Comparison of ENCODE assay signal across 30 mouse cellular contexts in the genomic region with DNA sequence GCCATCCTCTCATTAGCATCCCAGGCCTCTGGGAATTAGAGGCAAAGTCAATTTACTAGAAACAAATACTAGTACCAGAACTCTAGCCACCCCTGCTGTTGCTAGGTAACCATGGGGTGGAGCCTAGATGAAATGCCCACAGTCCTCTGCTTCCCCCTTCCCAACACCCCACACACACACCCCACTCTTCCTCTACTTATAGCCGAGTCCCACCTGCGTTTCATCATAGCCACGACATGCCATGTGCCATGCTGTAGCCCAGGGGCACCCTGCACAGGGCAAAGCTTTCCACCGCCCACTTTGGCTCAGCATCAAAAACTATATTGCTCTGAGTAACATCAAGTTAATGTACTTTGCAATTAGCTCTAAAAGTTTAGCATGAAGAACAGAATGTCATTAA.
DNase-seq lines count a peak whose midpoint lies in the region; ATAC-seq lines count a peak whose summit lies in the region.
"Had no signal": no experiment of that assay in that cellular context is flagged by ENCODE, and none has a peak within 500 bp of the region (broad histone marks: within the 10 kb centered on the region; RNA-seq: fewer than 3 reads in every experiment).

No protein-coding gene starts in this region.

- no peaks in the 10 kb centered on the region for H3K36me3 ChIP-seq in hindbrain, embryonic 14.5 days (replicated peaks; ENCODE audit: control insufficient read depth, insufficient read depth)
- H3K36me3 ChIP-seq in hindbrain, embryonic 10.5 days: no peaks in the 10 kb centered on the region
- H3K36me3 ChIP-seq in neural tube, embryonic 11.5 days (ENCODE audit: control insufficient read depth, insufficient read depth, low read length): no peaks in the 10 kb centered on the region
- no peaks in the 10 kb centered on the region for H3K36me3 ChIP-seq in hindbrain, embryonic 16.5 days (ENCODE audit: control insufficient read depth, insufficient read depth, low read length)
- no peaks in the 10 kb centered on the region for H3K36me3 ChIP-seq in stomach, embryonic 16.5 days (ENCODE audit: control insufficient read depth, insufficient read depth, low read length)
- H3K36me3 ChIP-seq: embryonic facial prominence, embryonic 10.5 days; liver, embryonic 15.5 days had no signal

- no peak overlapping the region for H3K4me3 ChIP-seq in hindbrain, embryonic 14.5 days (replicated peaks; ENCODE audit: low read length)
- no peak overlapping the region for H3K4me3 ChIP-seq in hindbrain, embryonic 10.5 days
- no peak overlapping the region for H3K4me3 ChIP-seq in neural tube, embryonic 11.5 days (ENCODE audit: low read depth, low read length)
- H3K4me3 ChIP-seq in hindbrain, embryonic 16.5 days (ENCODE audit: low read length): no peak overlapping the region
- no peak overlapping the region for H3K4me3 ChIP-seq in stomach, embryonic 16.5 days (replicated peaks; ENCODE audit: low read length)
- H3K4me3 ChIP-seq: embryonic facial prominence, embryonic 10.5 days; embryonic facial prominence, embryonic 15.5 days; layer of hippocampus, adult 2 months; left cerebral cortex, adult 2 months; limb, embryonic 12.5 days; liver, embryonic 15.5 days had no signal

- WGBS in hindbrain, embryonic 14.5 days: 76% methylated on average over 4 of the region's 4 CpGs
- WGBS in hindbrain, embryonic 10.5 days: 88% methylated on average over 4 of the region's 4 CpGs
- 93% methylated on average over 4 of the region's 4 CpGs for WGBS in neural tube, embryonic 11.5 days
- 53% methylated on average over 4 of the region's 4 CpGs for WGBS in hindbrain, embryonic 16.5 days
- WGBS in stomach, embryonic 16.5 days: 77% methylated on average over 4 of the region's 4 CpGs

- ATAC-seq in hindbrain, embryonic 14.5 days (ENCODE audit: low FRiP score): 0 out of 2 replicates have a peak, but pooled peaks have one; percentile 55
- peak; percentile 31; the same call in 1 of the 2 replicates for ATAC-seq in neural tube, embryonic 11.5 days (ENCODE audit: insufficient read depth, low FRiP score, low TSS enrichment)
- ATAC-seq in hindbrain, embryonic 16.5 days: 0 out of 2 replicates have a peak, but pooled peaks have one; percentile 40
- peak; percentile 33; the same call in 1 of the 2 replicates for ATAC-seq in stomach, embryonic 16.5 days (ENCODE audit: insufficient read depth, low FRiP score)
- ATAC-seq: activated CD4-positive, CD25-positive, alpha-beta regulatory T cell, adult 4 months; CD4-positive, CD25-positive, alpha-beta regulatory T cell, adult 4 months; forebrain, embryonic 14.5 days had no signal

- no peaks in the 10 kb centered on the region for H3K4me1 ChIP-seq in hindbrain, embryonic 14.5 days (replicated peaks; ENCODE audit: control insufficient read depth, insufficient read depth, low read length)
- 0 out of 2 replicates have a peak, but pooled peaks cover 5% of the 10 kb centered on the region for H3K4me1 ChIP-seq in hindbrain, embryonic 10.5 days (replicated peaks)
- H3K4me1 ChIP-seq in neural tube, embryonic 11.5 days (ENCODE audit: control insufficient read depth, insufficient read depth, low read length): no peaks in the 10 kb centered on the region
- no peaks in the 10 kb centered on the region; the same call in 1 of the 2 replicates for H3K4me1 ChIP-seq in hindbrain, embryonic 16.5 days (ENCODE audit: control insufficient read depth, insufficient read depth, low read depth, low read length)
- H3K4me1 ChIP-seq in stomach, embryonic 16.5 days (ENCODE audit: control insufficient read depth, insufficient read depth, low read length): no peaks in the 10 kb centered on the region
- H3K4me1 ChIP-seq: embryonic facial prominence, embryonic 15.5 days; liver, embryonic 15.5 days had no signal

- H3K27me3 ChIP-seq in hindbrain, embryonic 14.5 days (ENCODE audit: control insufficient read depth, insufficient read depth, low read length): no peaks in the 10 kb centered on the region
- H3K27me3 ChIP-seq in hindbrain, embryonic 10.5 days (ENCODE audit: insufficient read depth, poor library complexity, severe bottlenecking): no peaks in the 10 kb centered on the region
- H3K27me3 ChIP-seq in neural tube, embryonic 11.5 days (ENCODE audit: control insufficient read depth, insufficient read depth, low read length): no peaks in the 10 kb centered on the region
- no peaks in the 10 kb centered on the region for H3K27me3 ChIP-seq in hindbrain, embryonic 16.5 days (replicated peaks; ENCODE audit: control insufficient read depth, insufficient read depth, low read length)
- no peaks in the 10 kb centered on the region for H3K27me3 ChIP-seq in stomach, embryonic 16.5 days (ENCODE audit: control insufficient read depth, insufficient read depth, low read length)
- H3K27me3 ChIP-seq: embryonic facial prominence, embryonic 15.5 days; limb, embryonic 12.5 days; liver, embryonic 15.5 days had no signal

- no peak overlapping the region for H3K27ac ChIP-seq in hindbrain, embryonic 14.5 days
- H3K27ac ChIP-seq in hindbrain, embryonic 10.5 days: no peak overlapping the region
- no peak overlapping the region for H3K27ac ChIP-seq in neural tube, embryonic 11.5 days (ENCODE audit: low read depth, low read length)
- no peak overlapping the region for H3K27ac ChIP-seq in hindbrain, embryonic 16.5 days (ENCODE audit: low read depth, low read length)
- no peak overlapping the region for H3K27ac ChIP-seq in stomach, embryonic 16.5 days (ENCODE audit: low read length)
- H3K27ac ChIP-seq: embryonic facial prominence, embryonic 10.5 days; embryonic facial prominence, embryonic 15.5 days; layer of hippocampus, adult 2 months; left cerebral cortex, adult 2 months; limb, embryonic 12.5 days; liver, embryonic 15.5 days had no signal

- no peak for DNase-seq in hindbrain, embryonic 14.5 days (ENCODE audit: low spot score)
- no peak for DNase-seq in hindbrain, embryonic 10.5 days (ENCODE audit: low spot score)
- DNase-seq in neural tube, embryonic 11.5 days (ENCODE audit: low spot score): no peak
- DNase-seq in neural tube, embryonic 10.5 days (ENCODE audit: extremely low spot score, low spot score): no peak
- DNase-seq in heart, postnatal 4 days: no peak
- DNase-seq: adrenal gland, adult 2 months; adrenal gland, postnatal 36 days; cerebellum, adult 18-20 months; cerebellum, postnatal 14 days; gastrocnemius, postnatal 14 days; heart, postnatal 14 days; kidney, adult 11 months; kidney, postnatal 36 days; lung, embryonic 14.5 days; lung, postnatal 36 days; midbrain, embryonic 14.5 days; right cerebral cortex, postnatal 25 days; spleen, adult 18-20 months; thymus, postnatal 14 days had no signal

- H3K4me2 ChIP-seq in hindbrain, embryonic 14.5 days (replicated peaks): no peak overlapping the region
- no peak overlapping the region for H3K4me2 ChIP-seq in neural tube, embryonic 11.5 days (ENCODE audit: low read depth)
- no peak overlapping the region for H3K4me2 ChIP-seq in hindbrain, embryonic 16.5 days (ENCODE audit: low read length)
- no peak overlapping the region for H3K4me2 ChIP-seq in stomach, embryonic 16.5 days (ENCODE audit: low read depth, low read length)
- H3K4me2 ChIP-seq: embryonic facial prominence, embryonic 15.5 days; limb, embryonic 12.5 days; liver, embryonic 15.5 days; lung, embryonic 14.5 days had no signal

- no peaks in the 10 kb centered on the region for H3K9me3 ChIP-seq in hindbrain, embryonic 14.5 days (ENCODE audit: control insufficient read depth, low read length)
- H3K9me3 ChIP-seq in hindbrain, embryonic 10.5 days: no peaks in the 10 kb centered on the region
- H3K9me3 ChIP-seq in neural tube, embryonic 11.5 days (ENCODE audit: control insufficient read depth, low read length): no peaks in the 10 kb centered on the region
- no peaks in the 10 kb centered on the region for H3K9me3 ChIP-seq in hindbrain, embryonic 16.5 days (ENCODE audit: control insufficient read depth, low read length)
- no peaks in the 10 kb centered on the region for H3K9me3 ChIP-seq in stomach, embryonic 16.5 days (replicated peaks; ENCODE audit: control insufficient read depth, low read length)
- H3K9me3 ChIP-seq: embryonic facial prominence, embryonic 10.5 days; embryonic facial prominence, embryonic 15.5 days; limb, embryonic 12.5 days; liver, embryonic 15.5 days had no signal

- no peak overlapping the region for H3K9ac ChIP-seq in hindbrain, embryonic 14.5 days
- H3K9ac ChIP-seq in neural tube, embryonic 11.5 days (ENCODE audit: low read length): no peak overlapping the region
- no peak overlapping the region for H3K9ac ChIP-seq in hindbrain, embryonic 16.5 days (ENCODE audit: low read depth, low read length)
- H3K9ac ChIP-seq in stomach, embryonic 16.5 days (ENCODE audit: low read length): no peak overlapping the region
- H3K9ac ChIP-seq: embryonic facial prominence, embryonic 15.5 days; limb, embryonic 12.5 days; liver, embryonic 15.5 days; lung, embryonic 14.5 days had no signal
